Mouse (Mus musculus) heart, adult 2 months (tissue): ENCODE data around the gene Hist1h2ag.

Experiments
- CTCF ChIP-seq: fragments of 200-600 bp; IDR thresholded peaks from 2 replicates; pipeline ENCODE4 v1.8.1; 2022; ENCODE audit warnings: antibody characterized with exemption, mild to moderate bottlenecking, moderate library complexity
- EP300 ChIP-seq: fragments of 200-500 bp; IDR thresholded peaks from 2 replicates; pipeline ENCODE4 v1.6.1; 2011; ENCODE audit warnings: low read depth, low read length, control low read depth; ENCODE audit not compliant: insufficient read depth

- no peak for TF ChIP-seq CTCF
- no peak for TF ChIP-seq EP300
Measured at GRCm38 (mm10) chr13:22041651-22042567, 835 bp downstream of the Hist1h2ag start.
